Mouse (Mus musculus): Measurements from ENCODE around the gene Ugt1a2.

- no peak for TF ChIP-seq CTCF (IDR thresholded peaks at IDR 0.05; ENCODE audit: low read depth, low read length)
- TF ChIP-seq TAL1 (conservative IDR thresholded peaks at IDR 0.05; ENCODE audit: low read depth, low read length): no peak
Observed at GRCm38 (mm10) chr1:88248658-88249057, 48.3 kb downstream of the Ugt1a2 start.

Measured in G1E (cell line).